Mouse (Mus musculus): ENCODE measurements around the gene Pttg1.

Pttg1 gene

DNA sequence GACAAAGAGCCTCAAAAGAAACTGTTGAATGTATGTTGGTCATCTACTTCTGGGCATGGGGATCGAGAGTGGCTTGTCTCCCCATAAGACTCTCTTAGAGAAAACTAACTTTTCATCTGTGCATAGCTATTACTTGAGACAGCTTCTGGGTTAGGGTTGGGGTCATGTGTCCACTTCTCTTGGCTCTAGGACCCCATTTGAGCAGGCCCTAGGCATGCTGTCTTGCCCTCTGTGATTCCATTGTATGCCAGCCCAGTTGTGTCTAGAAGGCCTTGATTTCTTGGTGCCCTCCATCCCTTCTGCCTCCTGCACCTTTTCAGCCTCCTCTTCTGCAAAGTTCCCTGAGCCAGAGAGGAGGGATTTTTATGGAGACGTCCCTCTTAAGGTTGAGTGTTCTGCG, 54.2 kb downstream of the Pttg1 start:
- DNase-seq = no peak

Measured in cerebellum, adult 9-11 months (tissue).